Mouse (Mus musculus) kidney, adult 2 months (tissue): ENCODE data around the gene Trim44. TPM values are rescaled to one million over a fixed set of nuclear protein-coding genes. Genes with fewer than 3 reads are reported as not detected.

ENCODE experiments used
- DNase-seq: peaks from one replicate; pipeline ENCODE4 v3.0.0; 2021
- H3K27ac ChIP-seq: fragments of 200-500 bp; 2 replicates; pipeline ENCODE4 v1.5.1; 2012; ENCODE audit warnings: low read depth, low read length, control low read depth, inconsistent platforms; ENCODE audit not compliant: insufficient read depth
- H3K27me3 ChIP-seq: fragments of 200-500 bp; replicated peaks from 2 replicates; pipeline ENCODE4 v1.6.1; 2012; ENCODE audit warnings: mild to moderate bottlenecking, moderate library complexity, low read length, inconsistent platforms; ENCODE audit not compliant: control insufficient read depth, insufficient read depth
- H3K36me3 ChIP-seq: fragments of 200-500 bp; 2 replicates; pipeline ENCODE4 v1.6.1; 2012; ENCODE audit warnings: mild to moderate bottlenecking, moderate library complexity, low read length, inconsistent platforms; ENCODE audit not compliant: control insufficient read depth, insufficient read depth
- H3K4me1 ChIP-seq: fragments of 200-500 bp; 2 replicates; pipeline ENCODE4 v1.6.1; 2011; ENCODE audit warnings: low read length; ENCODE audit not compliant: control insufficient read depth, insufficient read depth
- H3K4me3 ChIP-seq: fragments of 200-500 bp; 2 replicates; pipeline ENCODE4 v1.5.1; 2011; ENCODE audit warnings: mild to moderate bottlenecking, low read depth, low read length, control low read depth; ENCODE audit not compliant: insufficient read depth
- CTCF ChIP-seq: fragments of 200-500 bp; conservative IDR thresholded peaks from 2 replicates; pipeline ENCODE4 v1.5.1; 2011; ENCODE audit warnings: low read depth, mild to moderate bottlenecking, control low read depth, low read length, moderate library complexity, mixed read lengths; ENCODE audit not compliant: insufficient read depth, insufficient read length
- POLR2A ChIP-seq: fragments of 200-500 bp; IDR thresholded peaks from one replicate; pipeline ENCODE4 v1.6.1; 2011; ENCODE audit warnings: low read depth, low read length, control low read depth
- WGBS: fragments of 180-500 bp; shearing (Covaris S2); methylation state at CpG from one replicate; pipeline ENCODE4 v1.1.7; 2018; 5-methylcytosine and 5-hydroxymethylcytosine counted together
- polyA plus RNA-seq: library from polyadenylated mRNA; depleted of rRNA; stranded (reverse); fragments of >200 nt; gene quantifications from 2 replicates; pipeline ENCODE4 v1.2.3, GENCODE M21; 2012

The Trim44 gene
- polyA plus RNA-seq, 1 experiment, result 35.6 TPM

DNA sequence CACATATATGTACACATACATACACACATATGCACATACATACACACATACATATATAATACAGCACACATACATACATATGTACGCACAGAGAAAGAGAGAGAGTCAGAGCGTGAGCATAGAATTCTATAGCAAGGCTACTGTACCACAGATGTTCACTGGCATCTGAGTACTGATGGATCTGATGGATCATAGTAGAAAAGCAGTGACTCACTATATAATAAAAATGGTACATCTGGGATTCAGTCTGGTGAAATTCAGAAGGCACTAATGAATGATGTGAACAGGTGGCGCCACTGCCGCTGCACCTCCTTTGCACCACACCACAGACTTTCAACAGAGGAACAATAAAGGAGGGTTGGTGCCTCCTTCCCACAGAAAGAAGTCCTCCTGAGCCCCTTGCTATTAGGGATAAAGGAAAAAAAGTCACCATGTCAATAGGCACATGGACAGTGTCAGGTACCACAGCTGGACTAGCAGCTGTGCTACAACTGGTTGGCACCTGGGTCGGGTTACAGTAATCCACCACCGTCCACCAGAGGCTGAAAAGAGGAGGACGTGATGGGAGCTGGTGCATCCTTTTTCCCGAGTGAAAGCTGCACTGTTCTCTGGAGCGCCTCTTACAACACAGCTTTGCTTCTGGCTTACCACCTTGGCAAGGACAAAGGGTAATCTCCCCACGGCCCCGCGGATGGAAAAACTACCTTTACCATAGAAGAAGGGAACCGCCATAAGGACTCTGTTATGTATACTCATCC lies 139.9 kb downstream of the Trim44 start:
- no peaks in the 10 kb centered on the region for H3K4me1 ChIP-seq
- TF ChIP-seq CTCF (no peak), POLR2A (no peak)
- no peaks in the 10 kb centered on the region for H3K36me3 ChIP-seq
- WGBS, result 61% methylated on average over 13 of the region's 13 CpGs
- H3K27ac ChIP-seq, result no peak overlapping the region
- no peak overlapping the region for H3K4me3 ChIP-seq
- DNase-seq, result no peak
- H3K27me3 ChIP-seq, result no peaks in the 10 kb centered on the region

DNA sequence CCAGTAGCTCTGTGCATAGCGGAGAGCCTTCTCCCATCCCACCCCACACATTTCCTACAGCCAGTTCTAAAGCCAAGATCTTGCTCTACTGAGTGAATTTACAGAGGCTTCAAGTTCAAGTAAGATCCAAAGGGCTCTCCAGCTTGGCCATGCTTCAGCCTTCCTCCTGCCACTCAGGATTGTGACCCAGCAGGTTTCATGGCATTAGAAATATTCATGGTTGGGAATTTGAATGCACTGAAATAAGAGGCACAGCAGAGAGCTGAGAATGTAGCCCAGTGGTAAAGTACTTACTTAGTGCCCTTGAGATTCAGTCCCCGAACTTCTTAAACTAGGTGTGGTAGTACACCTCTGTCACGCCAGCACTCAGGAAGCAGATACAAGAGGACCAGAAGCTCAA lies 140.7 kb downstream of the Trim44 start:
- H3K4me3 ChIP-seq, result no peak overlapping the region
- H3K27me3 ChIP-seq, result no peaks in the 10 kb centered on the region
- no peak for TF ChIP-seq CTCF
- no peak for TF ChIP-seq POLR2A
- no peak overlapping the region for H3K27ac ChIP-seq
- no peak for DNase-seq
- no peaks in the 10 kb centered on the region for H3K4me1 ChIP-seq
- H3K36me3 ChIP-seq, result no peaks in the 10 kb centered on the region
- 95% methylated on average over 3 of the region's 3 CpGs for WGBS

GRCm38 (mm10) chr2:102259139-102259538 lies 148.5 kb downstream of the Trim44 start:
- no peaks in the 10 kb centered on the region for H3K4me1 ChIP-seq
- H3K4me3 ChIP-seq, result no peak overlapping the region
- no peaks in the 10 kb centered on the region for H3K36me3 ChIP-seq
- no peak overlapping the region for H3K27ac ChIP-seq
- no peak for TF ChIP-seq POLR2A
- no peak for TF ChIP-seq CTCF
- DNase-seq, result peak; percentile 36
- WGBS, result 17% methylated on average over 13 of the region's 13 CpGs
- H3K27me3 ChIP-seq, result no peaks in the 10 kb centered on the region

DNA sequence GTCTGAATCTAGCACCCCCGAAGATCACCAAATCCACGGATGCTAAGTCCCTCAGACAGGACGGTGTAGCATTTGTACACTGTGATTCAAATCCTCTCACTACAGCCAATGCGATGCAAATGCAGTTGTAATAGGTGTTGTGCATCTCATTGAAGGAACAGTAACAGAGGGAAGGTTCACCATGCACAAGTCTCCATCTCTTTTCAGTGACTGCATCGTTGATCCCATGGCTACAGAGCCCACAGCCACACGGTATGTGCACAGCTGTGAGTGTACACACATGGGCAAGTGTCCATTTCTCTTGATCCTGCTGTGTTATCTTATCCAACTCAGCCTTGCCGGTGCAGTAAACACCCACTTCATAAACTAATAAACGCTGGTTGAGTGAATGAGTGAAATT lies 148.9 kb downstream of the Trim44 start:
- H3K4me1 ChIP-seq, result no peaks in the 10 kb centered on the region
- WGBS, result 33% methylated on average over 8 of the region's 8 CpGs
- no peak overlapping the region for H3K4me3 ChIP-seq
- no peaks in the 10 kb centered on the region for H3K27me3 ChIP-seq
- no peak overlapping the region for H3K27ac ChIP-seq
- no peak for DNase-seq
- H3K36me3 ChIP-seq, result no peaks in the 10 kb centered on the region
- TF ChIP-seq CTCF (no peak), POLR2A (no peak)

GRCm38 (mm10) chr2:102257964-102258605 lies 149.5 kb downstream of the Trim44 start:
- Histone ChIP-seq H3K27ac (no peak overlapping the region), H3K27me3 (no peaks in the 10 kb centered on the region), H3K4me3 (no peak overlapping the region), H3K36me3 (no peaks in the 10 kb centered on the region), H3K4me1 (no peaks in the 10 kb centered on the region)
- DNase-seq, result peak; percentile 11
- TF ChIP-seq CTCF (no peak), POLR2A (no peak)
- WGBS, result 5% methylated on average over 12 of the region's 12 CpGs

GRCm38 (mm10) chr2:102256591-102257335 lies 150.9 kb downstream of the Trim44 start:
- DNase-seq, result no peak
- 86% methylated on average over 5 of the region's 5 CpGs for WGBS
- Histone ChIP-seq H3K27me3 (no peaks in the 10 kb centered on the region), H3K27ac (no peak overlapping the region), H3K36me3 (no peaks in the 10 kb centered on the region), H3K4me3 (no peak overlapping the region), H3K4me1 (no peaks in the 10 kb centered on the region)
- TF ChIP-seq POLR2A (no peak), CTCF (no peak)

DNA sequence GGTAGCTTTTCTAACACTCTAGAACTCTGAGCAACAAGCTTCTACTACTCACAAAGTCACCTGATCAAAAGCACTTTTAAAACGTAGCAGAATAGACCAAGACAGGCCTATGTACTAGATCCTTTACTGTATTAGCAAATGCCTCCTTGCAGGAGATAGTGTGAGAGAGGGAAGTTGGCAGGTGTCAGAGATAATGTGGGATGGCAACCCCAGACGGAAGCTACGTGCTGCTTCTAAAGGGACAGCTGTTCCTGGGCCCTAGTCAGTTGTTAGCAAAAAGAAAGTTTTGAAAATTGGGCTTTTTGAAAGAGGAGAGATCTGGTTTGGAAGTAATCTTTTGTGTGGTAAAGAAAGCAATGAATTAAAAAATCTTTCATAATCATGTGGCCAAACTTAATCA lies 151.5 kb downstream of the Trim44 start:
- no peak overlapping the region for H3K27ac ChIP-seq
- 93% methylated on average over 3 of the region's 3 CpGs for WGBS
- no peak overlapping the region for H3K4me3 ChIP-seq
- H3K27me3 ChIP-seq, result no peaks in the 10 kb centered on the region
- DNase-seq, result no peak
- no peak for TF ChIP-seq CTCF
- no peak for TF ChIP-seq POLR2A
- no peaks in the 10 kb centered on the region for H3K36me3 ChIP-seq
- no peaks in the 10 kb centered on the region for H3K4me1 ChIP-seq
